Mouse (Mus musculus): Measurements from ENCODE around the gene Igf1r. TPM values are rescaled to one million over a fixed set of nuclear protein-coding genes. Genes with fewer than 3 reads are reported as not detected.

Igf1r gene
- total and polyA plus RNA-seq, 3 experiments = 4.3 to 9.1 (median 6.1) TPM

- ATAC-seq (ENCODE audit: extremely low read depth, insufficient number of reproducible peaks, low FRiP score, poor library complexity, severe bottlenecking) (no peak), DNase-seq (ENCODE audit: low spot score) (no peak)
- peaks cover 19% of the 10 kb centered on the region for H3K9me3 ChIP-seq (replicated peaks)
- H3K4me3 ChIP-seq (ENCODE audit: low read depth, low read length) = no peak overlapping the region; the same call in 1 of the 2 replicates
- no peaks in the 10 kb centered on the region for H3K27me3 ChIP-seq (ENCODE audit: insufficient read depth, low read length)
- H3K36me3 ChIP-seq (replicated peaks) = no peaks in the 10 kb centered on the region
- TF ChIP-seq CTCF (IDR thresholded peaks at IDR 0.05; ENCODE audit: low read depth, low read length) (no peak), GATA1 (IDR thresholded peaks at IDR 0.05; ENCODE audit: borderline replicate concordance, low read length) (no peak), GATA2 (IDR thresholded peaks at IDR 0.05; ENCODE audit: borderline replicate concordance, low read depth, low read length) (no peak), POLR2AphosphoS5 (IDR thresholded peaks at IDR 0.05; ENCODE audit: insufficient replicate concordance, low read depth, low read length) (no peak), TAL1 (conservative IDR thresholded peaks at IDR 0.05; ENCODE audit: low read depth, low read length) (no peak)
- H3K4me1 ChIP-seq (ENCODE audit: insufficient read depth, low read depth, low read length) = peaks cover 47% of the 10 kb centered on the region
These were observed 59.5 kb downstream of the Igf1r start for GRCm38 (mm10) chr7:68012123-68012474.

- Histone ChIP-seq H3K36me3 (replicated peaks) (no peaks in the 10 kb centered on the region), H3K4me1 (ENCODE audit: insufficient read depth, low read depth, low read length) (peaks cover 36% of the 10 kb centered on the region), H3K27me3 (ENCODE audit: insufficient read depth, low read length) (peaks cover 3% of the 10 kb centered on the region), H3K9me3 (replicated peaks) (peaks cover 9% of the 10 kb centered on the region), H3K4me3 (ENCODE audit: low read depth, low read length) (no peak overlapping the region)
- ATAC-seq (ENCODE audit: extremely low read depth, insufficient number of reproducible peaks, low FRiP score, poor library complexity, severe bottlenecking) = no peak
- no peak for DNase-seq (ENCODE audit: low spot score)
- TF ChIP-seq CTCF (IDR thresholded peaks at IDR 0.05; ENCODE audit: low read depth, low read length) (no peak), GATA1 (IDR thresholded peaks at IDR 0.05; ENCODE audit: borderline replicate concordance, low read length) (no peak), TAL1 (conservative IDR thresholded peaks at IDR 0.05; ENCODE audit: low read depth, low read length) (no peak), GATA2 (IDR thresholded peaks at IDR 0.05; ENCODE audit: borderline replicate concordance, low read depth, low read length) (no peak), POLR2AphosphoS5 (IDR thresholded peaks at IDR 0.05; ENCODE audit: insufficient replicate concordance, low read depth, low read length) (no peak)
These were observed 61.9 kb downstream of the Igf1r start for GRCm38 (mm10) chr7:68014495-68014894.

DNA sequence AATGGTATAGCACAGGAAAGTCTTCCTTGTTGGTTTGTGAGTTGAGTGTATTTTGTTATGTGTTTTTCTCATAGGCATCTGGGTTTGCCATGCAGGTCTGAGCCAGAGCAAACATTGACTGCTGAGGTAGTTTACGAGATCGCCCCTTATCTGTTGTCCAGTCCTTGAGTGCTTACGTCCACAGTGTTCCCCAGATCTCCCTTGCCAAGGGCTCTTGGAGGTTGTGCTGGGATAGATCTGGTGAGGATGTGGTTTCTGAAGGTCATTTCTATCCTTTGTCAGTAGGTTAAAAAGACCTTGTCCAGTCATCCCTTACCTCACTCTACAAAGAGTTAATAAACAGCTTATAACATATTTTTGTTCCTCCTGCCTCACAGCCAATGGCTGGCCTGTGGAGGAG lies 62.8 kb downstream of the Igf1r start:
- Histone ChIP-seq H3K36me3 (replicated peaks) (no peaks in the 10 kb centered on the region), H3K4me1 (ENCODE audit: insufficient read depth, low read depth, low read length) (peaks cover 27% of the 10 kb centered on the region), H3K4me3 (ENCODE audit: low read depth, low read length) (no peak overlapping the region), H3K27me3 (ENCODE audit: insufficient read depth, low read length) (peaks cover 5% of the 10 kb centered on the region), H3K9me3 (replicated peaks) (peaks cover 6% of the 10 kb centered on the region)
- no peak for DNase-seq (ENCODE audit: low spot score)
- TF ChIP-seq POLR2AphosphoS5 (IDR thresholded peaks at IDR 0.05; ENCODE audit: insufficient replicate concordance, low read depth, low read length) (no peak), TAL1 (conservative IDR thresholded peaks at IDR 0.05; ENCODE audit: low read depth, low read length) (no peak), GATA1 (IDR thresholded peaks at IDR 0.05; ENCODE audit: borderline replicate concordance, low read length) (no peak), CTCF (IDR thresholded peaks at IDR 0.05; ENCODE audit: low read depth, low read length) (no peak), GATA2 (IDR thresholded peaks at IDR 0.05; ENCODE audit: borderline replicate concordance, low read depth, low read length) (no peak)
- no peak for ATAC-seq (ENCODE audit: extremely low read depth, insufficient number of reproducible peaks, low FRiP score, poor library complexity, severe bottlenecking)

GRCm38 (mm10) chr7:68018038-68018437 lies 65.4 kb downstream of the Igf1r start:
- no peak for TF ChIP-seq CTCF (IDR thresholded peaks at IDR 0.05; ENCODE audit: low read depth, low read length)
- TF ChIP-seq GATA2 (IDR thresholded peaks at IDR 0.05; ENCODE audit: borderline replicate concordance, low read depth, low read length) = no peak
- no peak for TF ChIP-seq POLR2AphosphoS5 (IDR thresholded peaks at IDR 0.05; ENCODE audit: insufficient replicate concordance, low read depth, low read length)
- no peak for TF ChIP-seq TAL1 (conservative IDR thresholded peaks at IDR 0.05; ENCODE audit: low read depth, low read length)
- TF ChIP-seq GATA1 (IDR thresholded peaks at IDR 0.05; ENCODE audit: borderline replicate concordance, low read length) = no peak
- DNase-seq (ENCODE audit: low spot score) = no peak
- Histone ChIP-seq H3K4me1 (ENCODE audit: insufficient read depth, low read depth, low read length) (peaks cover 3% of the 10 kb centered on the region), H3K4me3 (ENCODE audit: low read depth, low read length) (no peak overlapping the region), H3K9me3 (replicated peaks) (peaks cover 10% of the 10 kb centered on the region), H3K27me3 (ENCODE audit: insufficient read depth, low read length) (peaks cover 17% of the 10 kb centered on the region), H3K36me3 (replicated peaks) (no peaks in the 10 kb centered on the region)
- no peak for ATAC-seq (ENCODE audit: extremely low read depth, insufficient number of reproducible peaks, low FRiP score, poor library complexity, severe bottlenecking)

DNA sequence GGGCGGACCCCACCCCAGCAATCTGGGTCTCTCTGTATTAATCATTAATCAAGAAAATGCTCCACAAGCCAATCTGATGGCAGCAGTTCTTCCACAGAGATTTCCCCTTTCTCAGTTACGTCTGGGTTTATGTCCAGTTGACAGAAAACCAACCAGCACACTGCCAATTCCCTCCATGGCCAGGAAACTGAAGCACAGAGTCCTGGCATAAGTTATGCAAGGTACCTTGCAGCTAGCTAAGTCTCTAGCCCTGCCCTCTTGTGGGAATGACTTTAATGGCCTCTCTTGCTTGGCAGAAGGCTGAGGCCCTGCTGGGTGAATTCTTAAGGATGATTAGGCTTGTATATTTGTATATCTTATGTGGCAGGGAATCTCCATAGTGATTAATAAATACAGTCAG lies 67.9 kb downstream of the Igf1r start:
- TF ChIP-seq CTCF (IDR thresholded peaks at IDR 0.05; ENCODE audit: low read depth, low read length) = no peak
- no peak for TF ChIP-seq GATA1 (IDR thresholded peaks at IDR 0.05; ENCODE audit: borderline replicate concordance, low read length)
- no peak for TF ChIP-seq POLR2AphosphoS5 (IDR thresholded peaks at IDR 0.05; ENCODE audit: insufficient replicate concordance, low read depth, low read length)
- no peak for TF ChIP-seq GATA2 (IDR thresholded peaks at IDR 0.05; ENCODE audit: borderline replicate concordance, low read depth, low read length)
- no peak for TF ChIP-seq TAL1 (conservative IDR thresholded peaks at IDR 0.05; ENCODE audit: low read depth, low read length)
- H3K4me3 ChIP-seq (ENCODE audit: low read depth, low read length) = no peak overlapping the region
- DNase-seq (ENCODE audit: low spot score) = no peak
- H3K9me3 ChIP-seq (replicated peaks) = peaks cover 10% of the 10 kb centered on the region
- H3K36me3 ChIP-seq (replicated peaks) = no peaks in the 10 kb centered on the region
- no peak for ATAC-seq (ENCODE audit: extremely low read depth, insufficient number of reproducible peaks, low FRiP score, poor library complexity, severe bottlenecking)
- no peaks in the 10 kb centered on the region; the same call in 1 of the 2 replicates for H3K4me1 ChIP-seq (ENCODE audit: insufficient read depth, low read depth, low read length)
- peaks cover 21% of the 10 kb centered on the region for H3K27me3 ChIP-seq (ENCODE audit: insufficient read depth, low read length)

- no peak for DNase-seq (ENCODE audit: low spot score)
- Histone ChIP-seq H3K27me3 (ENCODE audit: insufficient read depth, low read length) (peaks cover 24% of the 10 kb centered on the region), H3K36me3 (replicated peaks) (no peaks in the 10 kb centered on the region)
These were observed 69.1 kb downstream of the Igf1r start for GRCm38 (mm10) chr7:68021741-68022140.

More at GRCm38 (mm10) chr7:68021741-68022140, 69.1 kb downstream of the Igf1r start:
- 0 out of 2 replicates have a peak, but pooled peaks cover 6% of the 10 kb centered on the region for H3K9me3 ChIP-seq (replicated peaks)
- TF ChIP-seq GATA1 (IDR thresholded peaks at IDR 0.05; ENCODE audit: borderline replicate concordance, low read length) = no peak
- TF ChIP-seq GATA2 (IDR thresholded peaks at IDR 0.05; ENCODE audit: borderline replicate concordance, low read depth, low read length) = no peak
- no peak for TF ChIP-seq CTCF (IDR thresholded peaks at IDR 0.05; ENCODE audit: low read depth, low read length)
- TF ChIP-seq TAL1 (conservative IDR thresholded peaks at IDR 0.05; ENCODE audit: low read depth, low read length) = no peak
- TF ChIP-seq POLR2AphosphoS5 (IDR thresholded peaks at IDR 0.05; ENCODE audit: insufficient replicate concordance, low read depth, low read length) = no peak
- H3K4me1 ChIP-seq (ENCODE audit: insufficient read depth, low read depth, low read length) = no peaks in the 10 kb centered on the region; the same call in 1 of the 2 replicates
- no peak for ATAC-seq (ENCODE audit: extremely low read depth, insufficient number of reproducible peaks, low FRiP score, poor library complexity, severe bottlenecking)
- H3K4me3 ChIP-seq (ENCODE audit: low read depth, low read length) = no peak overlapping the region
